Mouse (Mus musculus): ENCODE measurements around the gene Gid4. TPM values are rescaled to one million over a fixed set of nuclear protein-coding genes. Genes with fewer than 3 reads are reported as not detected.

Gene Gid4
- polyA plus RNA-seq (2012; rRNA removed), result 9.9 and 12.3 TPM in 2 replicates

DNA sequence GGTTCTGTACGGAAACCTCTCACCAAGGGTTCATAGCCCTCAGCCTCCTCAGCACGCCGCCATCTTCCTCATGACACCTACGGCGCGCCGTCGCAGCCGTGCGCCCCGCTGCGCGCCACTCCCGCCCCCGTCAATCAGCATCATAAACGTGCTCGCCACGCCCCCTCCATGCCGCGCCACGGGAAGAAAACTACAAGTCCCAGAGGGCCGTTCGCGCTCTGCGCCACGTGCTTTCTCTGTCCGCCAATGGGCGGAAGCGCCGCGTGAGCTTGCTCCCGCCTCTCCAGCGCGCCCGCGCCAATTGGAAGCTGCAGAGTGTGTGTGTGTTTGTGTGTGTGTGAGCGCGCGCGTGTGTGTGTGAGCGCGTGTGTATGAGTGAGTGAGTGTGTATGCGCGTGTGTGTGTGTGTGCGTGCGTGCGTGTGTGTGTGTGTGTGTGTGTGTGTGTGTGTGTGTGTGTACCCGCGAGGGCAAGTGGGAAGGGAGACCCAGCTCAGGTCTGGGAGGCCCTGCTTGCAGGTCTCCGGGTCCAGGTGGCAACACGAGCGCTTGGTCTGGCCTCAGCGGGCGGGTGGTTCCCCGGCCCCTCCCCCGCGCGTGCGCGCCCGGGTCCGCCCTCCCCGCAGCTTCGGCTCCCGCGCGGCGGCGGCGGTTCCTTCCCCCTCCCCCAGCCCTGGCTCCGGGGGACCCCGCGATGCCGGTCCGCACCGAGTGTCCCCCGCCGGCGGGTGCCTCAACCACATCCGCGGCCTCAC, at the start of gene Gid4:
Gid4 (plus strand) TSS at position 183 of the 754 bp plus-strand sequence.

DNA sequence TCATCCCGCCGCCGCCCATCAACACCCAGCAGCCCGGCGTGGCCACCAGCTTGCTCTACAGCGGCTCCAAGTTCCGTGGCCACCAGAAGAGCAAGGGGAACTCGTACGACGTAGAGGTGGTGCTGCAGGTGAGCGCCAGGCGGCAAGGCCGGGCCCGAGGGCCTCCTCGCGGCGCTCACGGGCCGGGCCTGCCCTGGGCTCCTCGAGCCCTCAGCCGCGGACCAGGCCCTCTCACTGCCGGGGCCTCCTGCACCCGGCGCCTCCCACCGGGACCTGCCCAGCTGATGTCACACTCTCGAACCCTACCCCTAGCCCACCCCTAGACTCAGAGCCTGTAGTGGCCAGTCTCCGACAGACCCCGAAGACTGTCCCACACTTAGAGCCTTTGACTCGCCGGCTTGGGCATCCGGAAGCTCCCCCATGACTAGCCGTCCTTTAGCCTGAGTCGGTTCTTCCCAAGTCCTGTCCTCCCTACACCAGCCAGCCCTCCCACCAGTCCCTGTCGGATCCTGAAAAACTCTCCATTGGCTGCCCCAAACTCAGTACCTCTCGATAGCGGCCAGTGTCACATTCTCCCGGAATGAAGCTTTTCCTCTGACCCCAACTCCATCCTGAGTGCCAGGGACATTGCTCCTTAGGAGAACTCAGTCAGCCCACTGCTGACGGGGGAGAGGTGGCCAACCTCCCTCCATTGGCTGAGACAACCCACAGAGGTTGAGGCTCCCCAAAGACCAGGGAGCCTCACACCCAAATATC, 950 bp downstream of the Gid4 start, which contains the start of gene Atpaf2:
Atpaf2 (minus strand) TSS at position 741 of the 756 bp plus-strand sequence.

DNA sequence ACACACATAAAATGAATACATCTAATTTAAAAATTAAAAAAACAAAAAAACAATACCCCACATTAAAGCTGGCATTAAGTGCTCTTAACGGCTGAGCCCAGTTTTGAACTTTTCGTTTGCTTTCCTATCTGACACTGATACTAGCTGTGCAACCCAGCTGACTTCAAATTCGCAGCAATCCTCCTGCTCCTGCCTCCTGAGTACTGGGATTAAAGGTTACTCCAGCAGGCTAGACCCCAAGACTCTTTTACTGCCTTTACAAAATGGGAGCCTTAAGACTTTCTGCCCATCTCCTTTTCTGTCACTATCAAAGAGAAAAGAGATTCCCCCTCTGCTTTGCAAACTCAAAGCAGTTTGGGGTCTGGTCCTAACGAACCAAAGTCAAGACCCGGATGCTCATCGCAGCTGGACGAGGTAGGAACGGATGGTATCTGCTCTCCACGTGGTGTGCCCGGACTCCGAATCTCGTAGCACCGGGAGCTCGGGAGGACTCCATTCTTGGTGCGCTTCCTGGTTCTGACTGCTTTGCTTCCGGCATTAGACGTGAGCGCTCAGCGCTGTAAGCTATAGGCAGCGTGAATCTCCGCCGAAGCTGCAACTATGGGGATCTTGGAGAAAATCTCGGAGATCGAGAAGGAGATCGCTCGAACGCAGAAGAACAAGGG, 37.3 kb downstream of the Gid4 start, which contains the start of gene Drg2:
Drg2 (plus strand) TSS at position 512 of the 665 bp plus-strand sequence.

DNA sequence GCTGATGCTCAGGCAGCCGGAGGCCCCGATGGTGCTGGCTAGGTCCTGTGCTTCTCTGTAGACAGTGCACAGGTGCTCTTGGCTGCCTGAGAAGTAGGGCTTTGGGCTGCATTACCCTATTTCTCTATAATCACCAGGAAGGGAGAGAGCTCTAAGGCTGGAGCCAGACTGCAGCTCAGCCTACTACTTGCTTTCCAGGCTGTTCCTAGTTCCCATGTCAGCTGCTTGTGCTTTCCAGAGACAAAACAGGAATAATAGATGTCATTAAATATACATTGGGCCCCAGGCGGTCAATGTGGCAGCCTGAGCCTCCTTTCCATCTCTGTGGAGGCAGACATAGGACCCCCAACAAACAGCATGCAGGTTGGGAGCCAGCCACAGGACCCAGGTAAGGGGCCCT, 52.1 kb downstream of the Gid4 start, which contains the start of gene Myo15:
Myo15 (plus strand) TSS at position 301 of the 400 bp plus-strand sequence.

Other genes with a start within 250 kb of the Gid4 start
- gene Srebf1, start 194.6 kb upstream of the Gid4 start, polyA plus RNA-seq (2012; rRNA removed), result 81.7 and 91.5 TPM in 2 replicates
- 39.9 and 40.3 TPM in 2 replicates for gene Tom1l2, start 64.2 kb upstream of the Gid4 start, polyA plus RNA-seq (2012; rRNA removed)
- gene Drc3, start 63.8 kb upstream of the Gid4 start, polyA plus RNA-seq (2012; rRNA removed), result 0.12 TPM in 1 of 2 replicates, not detected in the other
- 15.6 and 22.1 TPM in 2 replicates for gene Atpaf2, start 1.3 kb downstream of the Gid4 start, polyA plus RNA-seq (2012; rRNA removed)
- 21.5 and 23.9 TPM in 2 replicates for gene Drg2, start 37.4 kb downstream of the Gid4 start, polyA plus RNA-seq (2012; rRNA removed)
- gene Myo15, start 52.2 kb downstream of the Gid4 start, polyA plus RNA-seq (2012; rRNA removed), result 0.11 and 0.25 TPM in 2 replicates
- 8.8 and 10.8 TPM in 2 replicates for gene Alkbh5, start 119.2 kb downstream of the Gid4 start, polyA plus RNA-seq (2012; rRNA removed)